Mouse (Mus musculus) hindbrain, embryonic 14.5 days (tissue): ENCODE results near the gene Polh. TPM values are rescaled to one million over a fixed set of nuclear protein-coding genes. Genes with fewer than 3 reads are reported as not detected.

ENCODE experiments used
- ATAC-seq: fragments of 200-750 bp; cut with Nextera tagmentation; 2 replicates; pipeline ENCODE4 v1.8.0; 2017; ENCODE audit warnings: moderate number of reproducible peaks, mild to moderate bottlenecking, moderate TSS enrichment, moderate library complexity; ENCODE audit not compliant: low FRiP score
- DNase-seq: peaks from one replicate; pipeline ENCODE4 v3.0.0-alpha.2; 2015; ENCODE audit warnings: low spot score
- H3K27ac ChIP-seq: fragments of 300-500 bp; sonication (generic); 2 replicates; pipeline ENCODE4 v1.5.1; 2014; ENCODE audit warnings: mild to moderate bottlenecking, moderate library complexity
- H3K27me3 ChIP-seq: fragments of 300-500 bp; sonication (generic); 2 replicates; pipeline ENCODE4 v1.6.1; 2014; ENCODE audit warnings: mild to moderate bottlenecking, low read length, mixed read lengths; ENCODE audit not compliant: control insufficient read depth, insufficient read depth
- H3K36me3 ChIP-seq: fragments of 300-500 bp; sonication (generic); replicated peaks from 2 replicates; pipeline ENCODE4 v1.6.1; 2014; ENCODE audit not compliant: control insufficient read depth, insufficient read depth
- H3K4me1 ChIP-seq: fragments of 300-500 bp; sonication (generic); replicated peaks from 2 replicates; pipeline ENCODE4 v1.6.1; 2014; ENCODE audit warnings: antibody characterized with exemption, low read length, mixed read lengths; ENCODE audit not compliant: control insufficient read depth, insufficient read depth
- H3K4me2 ChIP-seq: fragments of 300-500 bp; sonication (generic); replicated peaks from 2 replicates; pipeline ENCODE4 v1.6.1; 2014; ENCODE audit warnings: mild to moderate bottlenecking, moderate library complexity
- H3K4me3 ChIP-seq: fragments of 300-500 bp; sonication (generic); replicated peaks from 2 replicates; pipeline ENCODE4 v1.5.1; 2014; ENCODE audit warnings: mild to moderate bottlenecking, low read length
- H3K9ac ChIP-seq: fragments of 300-500 bp; sonication (generic); 2 replicates; pipeline ENCODE4 v1.6.1; 2014
- H3K9me3 ChIP-seq: fragments of 300-500 bp; sonication (generic); 2 replicates; pipeline ENCODE4 v1.6.1; 2016; ENCODE audit warnings: low read length; ENCODE audit not compliant: control insufficient read depth
- WGBS: fragments of 180-500 bp; shearing (Covaris S2); extraction: QIAGEN DNeasy Blood & Tissue Kit; methylation state at CpG from one replicate; pipeline ENCODE4 v1.1.7; 2014; 5-methylcytosine and 5-hydroxymethylcytosine counted together
- microRNA counts: library from miRNA; unstranded; fragments of <30 nt; microRNA quantifications from one replicate; lab custom pipeline; 2016
- microRNA-seq: library from miRNA; unstranded; fragments of <30 nt; microRNA quantifications from one replicate; pipeline ENCODE4, GENCODE M21; 2016
- polyA plus RNA-seq: library from polyadenylated mRNA; unstranded; fragments of >200 nt; fragmentation: Nextera tagmentation; extraction: Ambion mirVana; gene quantifications from 2 replicates; pipeline ENCODE4 v1.2.1, GENCODE M21; 2014

The Polh gene
- polyA plus RNA-seq, 1 experiment from 2014 or later: 6.4 TPM

- H3K4me3 ChIP-seq: no peak overlapping the region
- no peak overlapping the region for H3K27ac ChIP-seq
- no peaks in the 10 kb centered on the region for H3K4me1 ChIP-seq
- WGBS: 81% methylated on average over 6 of the region's 6 CpGs
- H3K36me3 ChIP-seq: peaks cover 74% of the 10 kb centered on the region
- no peaks in the 10 kb centered on the region for H3K9me3 ChIP-seq
- H3K27me3 ChIP-seq: no peaks in the 10 kb centered on the region
- no peak for DNase-seq
- ATAC-seq: no peak
- H3K9ac ChIP-seq: no peak overlapping the region
- H3K4me2 ChIP-seq: no peak overlapping the region
Observed at GRCm38 (mm10) chr17:46127814-46128493, 74.5 kb downstream of the Polh start.

- Histone ChIP-seq H3K27me3 (no peaks in the 10 kb centered on the region), H3K4me2 (no peak overlapping the region), H3K36me3 (peaks cover 87% of the 10 kb centered on the region), H3K27ac (no peak overlapping the region), H3K9me3 (no peaks in the 10 kb centered on the region), H3K9ac (no peak overlapping the region), H3K4me3 (no peak overlapping the region), H3K4me1 (no peaks in the 10 kb centered on the region)
- DNase-seq (no peak), ATAC-seq (no peak)
- WGBS: 90% methylated on average over 6 of the region's 6 CpGs
Observed at GRCm38 (mm10) chr17:46126608-46127007, 75.8 kb downstream of the Polh start.

GRCm38 (mm10) chr17:46123953-46124700, 78.3 kb downstream of the Polh start:
- peaks cover 86% of the 10 kb centered on the region for H3K36me3 ChIP-seq
- H3K9me3 ChIP-seq: no peaks in the 10 kb centered on the region
- WGBS: 93% methylated on average over 12 of the region's 12 CpGs
- no peak overlapping the region for H3K9ac ChIP-seq
- DNase-seq (no peak), ATAC-seq (no peak)
- no peaks in the 10 kb centered on the region for H3K27me3 ChIP-seq
- no peak overlapping the region for H3K27ac ChIP-seq
- no peak overlapping the region for H3K4me3 ChIP-seq
- no peaks in the 10 kb centered on the region for H3K4me1 ChIP-seq
- H3K4me2 ChIP-seq: no peak overlapping the region

- H3K4me1 ChIP-seq: no peaks in the 10 kb centered on the region
- H3K9me3 ChIP-seq: no peaks in the 10 kb centered on the region
- H3K9ac ChIP-seq: no peak overlapping the region
- DNase-seq (no peak), ATAC-seq (no peak)
- no peak overlapping the region for H3K4me2 ChIP-seq
- no peak overlapping the region for H3K4me3 ChIP-seq
- WGBS: 98% methylated on average over 4 of the region's 4 CpGs
- peaks cover 85% of the 10 kb centered on the region for H3K36me3 ChIP-seq
- H3K27me3 ChIP-seq: no peaks in the 10 kb centered on the region
- H3K27ac ChIP-seq: no peak overlapping the region
Observed at GRCm38 (mm10) chr17:46123285-46123684, 79.2 kb downstream of the Polh start.

GRCm38 (mm10) chr17:46122791-46123190, 79.7 kb downstream of the Polh start:
- no peak overlapping the region for H3K4me3 ChIP-seq
- H3K9me3 ChIP-seq: no peaks in the 10 kb centered on the region
- H3K27ac ChIP-seq: no peak overlapping the region
- H3K9ac ChIP-seq: no peak overlapping the region
- peaks cover 85% of the 10 kb centered on the region for H3K36me3 ChIP-seq
- 96% methylated on average over 4 of the region's 4 CpGs for WGBS
- H3K4me2 ChIP-seq: no peak overlapping the region
- no peaks in the 10 kb centered on the region for H3K4me1 ChIP-seq
- no peaks in the 10 kb centered on the region for H3K27me3 ChIP-seq
- ATAC-seq (no peak), DNase-seq (no peak)

MicroRNAs within 50 kb of the gene (microRNA counts, 519-probe panel; counts per million panel counts)
- microRNA mmu-miR-693-3p (lab: Ali Mortazavi, UCI) (not detected), microRNA mmu-miR-693-5p (lab: Ali Mortazavi, UCI) (not detected)

Small RNAs within 50 kb of the gene (microRNA-seq; reads per million reads assigned to microRNA genes)
- not detected for gene Mir693

Other genes with a start within 250 kb of the Polh start
- gene Vegfa, start 170.3 kb downstream of the Polh start, polyA plus RNA-seq: 4.1 and 6.5 TPM in 2 replicates
- 143 and 148 TPM in 2 replicates for gene Mrps18a, start 91.7 kb downstream of the Polh start, polyA plus RNA-seq
- 50.3 and 52.5 TPM in 2 replicates for gene Rsph9, start 58.4 kb downstream of the Polh start, polyA plus RNA-seq
- 19.6 and 21.9 TPM in 2 replicates for gene Mad2l1bp, start 49.1 kb downstream of the Polh start, polyA plus RNA-seq
- 25.7 and 29.9 TPM in 2 replicates for gene Gtpbp2, start 41.6 kb downstream of the Polh start, polyA plus RNA-seq
- gene Xpo5, start 137 bp upstream of the Polh start, polyA plus RNA-seq: 43.4 and 44.4 TPM in 2 replicates
- 75.4 and 80.1 TPM in 2 replicates for gene Polr1c, start 45.4 kb upstream of the Polh start, polyA plus RNA-seq
- 91.6 and 97.2 TPM in 2 replicates for gene Yipf3, start 45.4 kb upstream of the Polh start, polyA plus RNA-seq
- 15.1 and 18.1 TPM in 2 replicates for gene Lrrc73, start 50.9 kb upstream of the Polh start, polyA plus RNA-seq
- gene Tjap1, start 80.4 kb upstream of the Polh start, polyA plus RNA-seq: 22.3 and 25.8 TPM in 2 replicates
- 18.9 and 20.9 TPM in 2 replicates for gene Dlk2, start 94.8 kb upstream of the Polh start, polyA plus RNA-seq
- gene Abcc10, start 125.7 kb upstream of the Polh start, polyA plus RNA-seq: 8.2 and 9.3 TPM in 2 replicates
- gene Zfp318, start 181.1 kb upstream of the Polh start, polyA plus RNA-seq: 29.7 and 31.5 TPM in 2 replicates
- 1.4 and 2.2 TPM in 2 replicates for gene Crip3, start 226.3 kb upstream of the Polh start, polyA plus RNA-seq
- gene Slc22a7, start 235.8 kb upstream of the Polh start, polyA plus RNA-seq: not detected in 2 replicates